Mouse (Mus musculus) frontal cortex, postnatal 14 days (tissue): ENCODE results near the gene Hint1.
A peak's percentile ranks its signal among the peaks of the same experiment; 100 is the strongest.
"Not testable (repeated sequence)": the region's sequence is repeated elsewhere in the genome, so short reads cannot be mapped to it uniquely, and the experiment has no call there.

Source experiments
- DNase-seq, 2 experiments: peaks; one replicate each; pipeline ENCODE4 v3.0.0; 2022; ENCODE audit warnings: low spot score in 2 of 2

Gene Hint1

DNA sequence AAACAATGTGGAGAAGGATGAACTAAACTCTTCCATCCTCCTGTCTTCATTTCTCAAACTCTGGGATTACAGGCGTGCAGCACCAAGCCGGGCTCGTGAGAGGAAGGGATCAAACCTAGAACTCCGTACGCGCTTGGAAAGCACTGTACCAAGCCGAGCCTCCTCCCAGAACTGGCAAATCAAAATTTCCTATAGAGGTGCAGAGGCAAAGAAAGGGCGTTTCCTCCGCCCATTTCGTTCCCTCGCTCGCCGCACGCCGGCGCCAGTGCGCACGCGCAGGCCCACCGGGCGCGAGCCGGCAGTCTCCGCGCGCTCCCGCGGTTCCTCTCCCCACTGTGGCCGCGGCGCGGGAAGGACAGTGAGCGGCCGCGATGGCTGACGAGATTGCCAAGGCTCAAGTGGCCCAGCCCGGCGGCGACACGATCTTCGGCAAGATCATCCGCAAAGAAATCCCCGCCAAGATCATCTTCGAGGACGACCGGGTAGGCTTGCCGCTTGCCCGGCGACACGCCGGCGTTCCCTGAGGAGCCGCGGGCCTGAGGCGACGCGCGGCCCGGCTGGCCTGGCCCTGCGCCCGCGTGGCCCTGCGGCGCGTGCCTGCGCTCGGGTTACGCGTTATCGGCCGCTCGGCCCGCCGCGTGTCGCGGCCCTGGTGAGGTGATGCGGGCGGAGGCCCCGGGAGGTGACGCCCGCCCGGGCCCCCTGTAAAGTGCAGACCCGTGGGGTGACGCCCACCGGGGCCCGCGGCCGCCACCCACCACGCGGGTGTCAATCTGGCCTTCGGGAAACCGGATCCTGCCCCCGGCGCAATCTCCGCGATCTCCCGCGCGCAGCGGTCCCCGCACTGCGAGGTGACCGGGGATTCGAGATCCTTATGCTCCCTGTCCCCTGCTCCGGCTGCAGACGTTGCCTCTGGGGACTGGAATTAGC lies at the start of gene Hint1:
TSS of gene Hint1 (plus strand) at position 265 of the 930 bp plus-strand sequence.
- peak; percentile 81 to 89 for DNase-seq

DNA sequence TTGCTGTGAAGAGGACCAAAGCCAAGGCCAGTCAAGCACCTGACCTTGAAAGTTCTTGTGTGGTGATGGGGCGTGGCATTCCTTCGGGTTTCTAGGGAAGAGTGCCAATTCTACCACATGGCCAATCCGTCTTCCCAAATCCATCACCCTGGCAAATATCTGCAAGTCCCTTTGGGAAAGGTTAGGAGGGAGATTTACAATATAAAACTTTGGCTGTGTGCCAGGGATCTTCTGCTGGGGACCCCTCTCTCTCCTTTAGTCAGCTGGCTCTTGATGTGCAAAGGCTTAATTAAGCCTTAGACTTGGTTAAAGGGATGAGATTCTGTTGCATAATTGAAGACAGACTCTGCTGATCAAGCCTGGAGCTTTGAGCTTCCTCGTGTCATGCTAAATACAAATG lies 48.7 kb upstream of the Hint1 start:
- DNase-seq: no peak

DNA sequence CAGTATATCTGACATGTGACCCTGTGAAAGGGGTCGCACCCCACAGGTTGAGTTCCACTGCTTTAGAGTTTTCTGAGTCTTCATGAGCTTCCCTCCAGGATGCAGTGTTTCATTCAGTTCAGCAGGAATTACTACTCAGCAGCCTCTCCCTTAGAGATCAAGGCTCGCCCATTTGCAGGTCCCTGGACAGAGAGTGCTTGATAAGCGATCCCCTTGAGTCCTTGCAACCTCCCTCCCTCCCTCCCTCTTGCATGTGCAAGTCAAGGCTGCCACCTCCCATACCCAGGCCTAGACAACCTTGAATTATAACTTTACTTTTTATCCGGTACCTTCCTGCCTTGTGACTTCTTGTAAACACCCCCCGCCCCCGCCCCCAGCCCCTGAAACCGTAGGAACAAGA lies 46.7 kb upstream of the Hint1 start:
- DNase-seq: no peak

GRCm38 (mm10) chr11:54823467-54823866 lies 42.7 kb upstream of the Hint1 start:
- DNase-seq: no peak

GRCm38 (mm10) chr11:54825774-54826173 lies 40.4 kb upstream of the Hint1 start:
- no peak for DNase-seq

- DNase-seq: no peak
Observed at GRCm38 (mm10) chr11:54826819-54827218, 39.4 kb upstream of the Hint1 start.

DNA sequence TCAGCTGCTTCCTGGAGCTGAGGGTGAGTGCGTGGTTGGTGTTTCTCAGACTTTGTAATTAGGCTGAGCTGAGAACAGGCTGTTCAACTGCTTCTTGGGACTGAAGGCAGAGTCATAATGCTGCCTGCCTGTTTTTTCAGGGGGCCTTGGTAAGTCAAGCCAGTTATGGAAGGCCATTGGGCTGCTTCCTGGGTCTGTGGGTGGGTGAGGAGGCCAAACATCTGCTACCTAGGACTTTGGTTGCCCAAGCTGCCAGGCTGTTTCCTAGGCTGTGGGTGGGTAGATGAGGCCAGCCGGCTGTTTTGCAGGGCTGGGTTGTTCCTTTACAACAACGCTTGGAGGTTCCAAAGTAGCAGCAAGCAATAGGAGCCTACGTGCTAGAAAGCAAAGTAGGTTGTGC lies 32.4 kb upstream of the Hint1 start:
- DNase-seq: peak; percentile 54 to 66

DNA sequence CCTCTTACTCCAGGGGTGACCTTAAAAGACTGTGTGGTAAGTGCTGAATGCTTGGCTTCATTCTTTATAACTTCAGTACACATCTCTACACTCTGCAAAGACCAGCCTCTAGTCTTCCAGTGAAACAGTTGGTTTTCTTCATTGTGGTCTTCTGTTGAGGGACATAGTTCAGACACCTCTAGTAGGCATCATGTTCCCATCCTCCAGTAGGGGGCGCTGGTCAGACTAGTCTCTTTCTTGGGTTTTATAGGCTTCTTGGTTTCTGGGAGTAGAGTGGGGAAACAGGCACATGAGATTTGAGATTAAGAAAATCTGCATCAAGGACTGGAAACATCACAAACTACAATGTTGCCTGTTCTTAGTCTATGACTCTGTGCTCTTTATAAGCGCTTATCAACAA lies 31.6 kb upstream of the Hint1 start:
- no peak for DNase-seq

DNA sequence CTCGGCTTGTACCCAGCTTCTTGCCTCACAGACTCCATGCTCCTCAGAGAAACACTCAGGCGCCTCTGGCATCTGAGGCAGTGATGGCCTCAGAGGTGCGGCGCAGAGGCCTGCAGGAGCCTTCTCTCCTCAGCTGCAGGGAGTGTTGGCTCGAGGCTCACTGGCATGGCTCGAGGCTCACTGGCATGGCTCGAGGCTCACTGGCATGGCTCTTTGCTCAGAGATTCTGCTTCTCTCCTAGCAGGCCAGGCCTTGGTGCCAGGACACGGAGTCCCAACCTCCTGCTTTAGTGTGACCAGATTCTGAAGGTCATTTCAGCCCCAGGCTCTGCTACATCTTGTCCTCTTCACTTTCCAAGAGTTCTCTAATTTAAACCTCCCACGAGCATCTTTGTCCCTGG lies 30.1 kb upstream of the Hint1 start:
- DNase-seq: no peak

DNA sequence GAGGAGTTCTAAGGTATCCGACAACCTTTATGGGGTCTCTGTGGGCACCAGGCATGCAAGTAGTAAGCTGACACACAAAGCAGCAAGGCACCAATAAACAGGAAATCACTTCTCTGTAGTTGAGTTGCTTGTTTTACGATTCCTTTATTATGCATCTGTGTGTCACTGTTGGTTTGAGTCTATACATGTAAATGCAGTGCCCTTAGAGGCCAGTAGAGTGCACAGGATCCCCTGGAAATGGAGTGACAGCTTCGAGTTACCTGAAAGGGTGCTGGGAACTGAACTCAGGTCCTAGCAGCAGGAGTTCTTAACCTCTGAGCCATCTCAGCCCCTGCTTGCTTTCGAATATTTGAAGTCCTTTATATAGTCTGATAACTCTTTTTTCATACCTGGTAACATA lies 26.5 kb upstream of the Hint1 start:
- no peak for DNase-seq

- no peak for DNase-seq
Observed at GRCm38 (mm10) chr11:54840891-54841290, 25.3 kb upstream of the Hint1 start.

DNA sequence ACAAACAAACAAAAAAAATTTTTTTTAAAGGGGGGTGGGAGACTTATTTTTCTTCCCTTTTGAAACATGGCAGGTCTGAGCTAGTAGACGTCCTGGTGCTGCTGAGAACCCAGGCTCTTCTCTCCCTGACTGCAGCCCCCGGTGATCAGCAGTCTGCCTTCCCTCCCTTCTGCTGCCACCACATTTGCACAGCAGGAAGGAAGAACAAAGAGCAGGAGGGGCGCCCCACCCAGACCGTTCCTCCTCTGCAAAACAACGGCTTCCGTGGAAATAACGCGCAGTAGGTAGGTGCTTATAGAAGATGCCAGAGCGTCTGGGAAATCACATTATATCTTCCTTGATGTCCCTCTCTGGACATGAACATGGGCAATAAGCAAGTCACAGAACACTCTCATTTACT lies 21.8 kb upstream of the Hint1 start:
- DNase-seq: no peak

GRCm38 (mm10) chr11:54844959-54845358 lies 21.2 kb upstream of the Hint1 start:
- no peak for DNase-seq

DNA sequence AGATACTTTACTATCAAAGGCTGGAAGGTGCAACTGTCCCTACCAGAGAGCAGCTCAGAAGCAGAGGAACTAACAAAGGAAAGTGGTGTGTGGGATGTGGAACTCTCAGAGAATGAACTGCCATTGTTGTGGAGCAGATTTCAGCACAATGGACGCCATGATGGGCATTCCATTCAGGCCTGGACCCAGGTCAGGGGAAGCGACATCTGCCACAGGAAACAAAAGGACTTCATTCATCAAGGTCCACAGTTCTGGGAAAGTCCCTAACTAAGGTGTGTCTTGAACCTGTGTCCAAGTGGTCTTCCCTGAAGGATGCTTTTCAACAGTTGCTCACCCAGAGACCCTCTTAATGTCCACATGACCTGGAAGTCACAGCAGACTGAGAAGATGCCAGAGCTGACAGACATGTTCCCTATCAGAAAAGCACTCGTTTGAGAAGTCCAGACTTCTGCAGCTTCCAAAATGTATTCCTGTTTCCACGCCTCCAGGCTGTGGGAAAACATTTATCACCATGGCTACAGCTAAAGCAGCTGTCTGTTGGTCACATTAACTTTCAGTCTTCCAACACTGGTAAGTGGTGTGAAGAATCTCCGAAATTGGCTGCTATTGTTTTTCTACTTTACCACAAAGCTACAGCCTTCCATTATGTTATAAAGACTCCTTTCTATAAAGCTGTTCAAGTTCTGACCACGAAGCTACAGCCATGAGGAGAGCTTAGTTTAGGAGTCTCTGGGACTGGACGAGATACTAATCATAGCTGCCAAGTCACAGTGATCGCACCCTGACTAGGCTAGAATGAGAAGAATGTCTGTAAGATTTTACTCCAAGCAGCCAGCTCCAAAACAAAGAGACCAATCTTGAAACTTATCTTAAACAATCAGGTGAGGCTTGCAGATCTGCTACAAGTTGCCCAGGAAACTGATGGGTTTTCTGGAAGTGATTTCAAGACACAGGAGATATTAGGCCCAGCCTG lies 20.4 kb upstream of the Hint1 start:
- DNase-seq: no peak

- DNase-seq: no peak
Observed at GRCm38 (mm10) chr11:54849961-54850758, 16.0 kb upstream of the Hint1 start.

- DNase-seq: no peak
Observed at GRCm38 (mm10) chr11:54851656-54852055, 14.5 kb upstream of the Hint1 start.

DNA sequence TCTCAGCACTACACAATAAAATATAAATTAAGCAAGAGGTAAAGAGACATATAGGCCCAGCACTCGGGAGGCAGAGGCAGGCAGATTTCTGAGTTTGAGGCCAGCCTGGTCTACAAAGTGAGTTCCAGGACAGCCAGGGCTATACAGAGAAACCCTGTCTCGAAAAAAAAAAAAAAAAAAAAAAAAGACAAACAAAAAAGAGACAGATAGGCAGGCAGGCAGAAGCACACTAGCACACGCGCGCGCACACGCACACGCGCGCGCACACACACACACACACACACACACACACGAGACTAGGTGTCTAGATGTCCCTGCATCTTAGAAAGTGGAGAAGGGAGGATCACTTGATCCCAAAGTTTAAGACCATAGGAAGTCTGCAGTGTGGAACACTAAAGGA lies 7.3 kb upstream of the Hint1 start:
- DNase-seq: not testable (repeated sequence)

DNA sequence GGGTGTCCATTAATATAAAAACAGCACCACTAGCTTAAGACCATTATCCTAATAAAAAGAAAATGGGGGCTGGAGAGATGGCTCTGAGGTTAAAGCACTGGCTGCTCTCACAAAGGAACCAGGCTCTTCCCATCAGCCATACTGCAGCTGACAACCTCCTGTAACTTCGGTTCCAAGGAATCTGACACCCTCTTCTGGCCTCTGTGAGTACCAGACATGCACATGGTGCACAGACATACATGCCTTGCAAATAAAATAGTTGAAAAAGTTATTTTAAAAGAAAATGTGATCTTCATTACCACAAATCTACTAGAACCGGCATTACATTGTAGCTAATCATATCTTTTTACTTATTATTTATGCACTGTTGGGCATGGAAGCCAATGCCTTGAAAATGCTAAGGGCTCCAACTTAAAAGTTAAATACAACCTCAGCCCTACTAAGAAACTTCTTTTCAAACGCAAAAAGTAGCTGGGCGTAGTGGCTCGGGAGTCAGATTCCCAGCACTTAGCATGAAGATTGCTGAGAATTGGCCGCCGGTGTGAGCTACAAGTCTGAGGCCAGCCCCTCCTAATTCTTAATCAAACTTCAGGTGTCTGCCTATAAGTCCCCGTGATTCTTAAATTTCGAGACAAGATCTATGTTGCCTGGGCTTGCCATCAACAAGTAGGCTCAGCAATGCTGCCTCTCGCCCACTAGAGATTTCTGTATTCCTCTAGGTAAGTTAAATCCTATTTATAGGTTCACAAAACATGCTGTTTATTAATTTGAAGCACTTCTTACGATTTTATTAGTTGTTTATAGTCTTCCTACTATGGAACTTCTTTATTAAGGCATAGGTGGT lies 6.6 kb upstream of the Hint1 start:
- DNase-seq: no peak

- DNase-seq: peak; percentile 95 to 97
Observed at GRCm38 (mm10) chr11:54860256-54861038, 5.7 kb upstream of the Hint1 start, which contains the start of gene Lyrm7. Gene Lyrm7, minus strand, starts transcription at chr11:54860916.
